Mouse (Mus musculus) erythroblast, embryonic 14.5 days (primary cell): ENCODE results near the gene Usb1. TPM values are rescaled to one million over a fixed set of nuclear protein-coding genes. Genes with fewer than 3 reads are reported as not detected.

ENCODE experiments used
- H3K27me3 ChIP-seq: 2 replicates; pipeline ENCODE4 v1.6.1; 2012; ENCODE audit warnings: inconsistent platforms; ENCODE audit not compliant: control insufficient read depth
- H3K36me3 ChIP-seq: 2 replicates; pipeline ENCODE4 v1.6.1; 2012; ENCODE audit warnings: mild to moderate bottlenecking, inconsistent platforms; ENCODE audit not compliant: control insufficient read depth
- H3K4me1 ChIP-seq: 2 replicates; pipeline ENCODE4 v1.6.1; 2012; ENCODE audit warnings: inconsistent platforms; ENCODE audit not compliant: control insufficient read depth
- H3K4me3 ChIP-seq: replicated peaks from 2 replicates; pipeline ENCODE3; 2012; ENCODE audit warnings: moderate library complexity, mild to moderate bottlenecking, inconsistent platforms
- H3K9me3 ChIP-seq: 2 replicates; pipeline ENCODE4 v1.6.1; 2012; ENCODE audit warnings: low read length, inconsistent platforms, mixed read lengths; ENCODE audit not compliant: control insufficient read depth
- GATA1 ChIP-seq: IDR thresholded peaks from 2 replicates; pipeline ENCODE4 v1.6.1; 2012; ENCODE audit warnings: low read length, inconsistent platforms, mixed read lengths
- TAL1 ChIP-seq: IDR thresholded peaks from 3 replicates; pipeline ENCODE4 v1.6.1; 2012; ENCODE audit warnings: low read length, inconsistent platforms, mixed read lengths
- polyA plus RNA-seq: library from polyadenylated mRNA; stranded (reverse); fragments of >175 nt; gene quantifications from 2 replicates; pipeline ENCODE4 v1.2.3, GENCODE M21; 2012

The Usb1 gene
- polyA plus RNA-seq, 1 experiment, result 0.78 TPM

DNA sequence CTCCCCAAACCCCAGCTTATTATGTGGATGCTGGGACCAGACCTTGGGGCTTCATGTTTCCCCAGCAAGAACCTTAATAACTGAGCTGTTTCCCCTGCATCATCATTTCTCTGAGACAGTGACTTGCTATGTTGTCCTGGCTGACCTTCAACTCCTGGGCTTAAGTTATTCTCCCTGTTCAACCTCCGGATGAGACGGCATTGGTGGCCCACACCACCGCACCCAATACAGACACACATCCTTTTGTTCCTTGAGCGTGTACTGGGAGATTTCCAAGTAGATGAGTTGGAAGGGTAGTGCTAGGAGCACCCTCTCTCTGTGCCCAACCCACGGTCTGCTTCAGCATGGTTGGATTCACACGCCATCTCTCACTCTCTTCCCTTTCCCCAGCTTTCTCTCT is 18.2 kb upstream of the Usb1 start:
- no peaks in the 10 kb centered on the region for H3K4me1 ChIP-seq
- H3K4me3 ChIP-seq, result no peak overlapping the region
- H3K27me3 ChIP-seq, result peaks cover 6% of the 10 kb centered on the region
- H3K9me3 ChIP-seq, result peaks cover 3% of the 10 kb centered on the region; the same call in 1 of the 2 replicates
- H3K36me3 ChIP-seq, result no peaks in the 10 kb centered on the region
- TF ChIP-seq TAL1, result no peak
- no peak for TF ChIP-seq GATA1

- Histone ChIP-seq H3K4me1 (no peaks in the 10 kb centered on the region), H3K27me3 (peaks cover 9% of the 10 kb centered on the region), H3K36me3 (no peaks in the 10 kb centered on the region), H3K4me3 (no peak overlapping the region), H3K9me3 (peaks cover 3% of the 10 kb centered on the region; the same call in 1 of the 2 replicates)
- TF ChIP-seq GATA1, result no peak
- TF ChIP-seq TAL1, result no peak
These were observed 17.4 kb upstream of the Usb1 start for GRCm38 (mm10) chr8:95314707-95315106.

DNA sequence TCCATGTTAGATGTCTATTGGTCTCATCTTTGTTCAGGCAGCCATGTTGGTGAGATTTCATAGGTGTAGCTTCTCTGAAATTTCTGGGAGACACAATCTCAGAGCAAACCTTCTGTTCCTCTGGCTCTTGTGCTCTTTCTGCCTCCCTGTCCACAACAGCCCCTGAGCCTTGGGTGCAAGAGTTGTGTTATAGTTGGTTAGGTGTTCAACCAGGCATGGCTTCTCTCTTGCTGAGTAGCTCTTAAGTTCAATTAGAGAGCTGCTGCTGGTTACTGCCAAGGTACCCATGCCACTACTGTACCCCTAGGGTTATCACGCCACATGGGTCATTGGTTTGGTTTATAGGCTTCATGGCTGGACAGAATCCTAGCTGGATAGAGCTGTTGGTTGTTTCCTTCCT is 16.7 kb upstream of the Usb1 start:
- TF ChIP-seq TAL1 (no peak), GATA1 (no peak)
- no peaks in the 10 kb centered on the region for H3K36me3 ChIP-seq
- peaks cover 3% of the 10 kb centered on the region; the same call in 1 of the 2 replicates for H3K9me3 ChIP-seq
- peaks cover 16% of the 10 kb centered on the region for H3K27me3 ChIP-seq
- H3K4me3 ChIP-seq, result no peak overlapping the region
- H3K4me1 ChIP-seq, result peaks cover 1% of the 10 kb centered on the region

DNA sequence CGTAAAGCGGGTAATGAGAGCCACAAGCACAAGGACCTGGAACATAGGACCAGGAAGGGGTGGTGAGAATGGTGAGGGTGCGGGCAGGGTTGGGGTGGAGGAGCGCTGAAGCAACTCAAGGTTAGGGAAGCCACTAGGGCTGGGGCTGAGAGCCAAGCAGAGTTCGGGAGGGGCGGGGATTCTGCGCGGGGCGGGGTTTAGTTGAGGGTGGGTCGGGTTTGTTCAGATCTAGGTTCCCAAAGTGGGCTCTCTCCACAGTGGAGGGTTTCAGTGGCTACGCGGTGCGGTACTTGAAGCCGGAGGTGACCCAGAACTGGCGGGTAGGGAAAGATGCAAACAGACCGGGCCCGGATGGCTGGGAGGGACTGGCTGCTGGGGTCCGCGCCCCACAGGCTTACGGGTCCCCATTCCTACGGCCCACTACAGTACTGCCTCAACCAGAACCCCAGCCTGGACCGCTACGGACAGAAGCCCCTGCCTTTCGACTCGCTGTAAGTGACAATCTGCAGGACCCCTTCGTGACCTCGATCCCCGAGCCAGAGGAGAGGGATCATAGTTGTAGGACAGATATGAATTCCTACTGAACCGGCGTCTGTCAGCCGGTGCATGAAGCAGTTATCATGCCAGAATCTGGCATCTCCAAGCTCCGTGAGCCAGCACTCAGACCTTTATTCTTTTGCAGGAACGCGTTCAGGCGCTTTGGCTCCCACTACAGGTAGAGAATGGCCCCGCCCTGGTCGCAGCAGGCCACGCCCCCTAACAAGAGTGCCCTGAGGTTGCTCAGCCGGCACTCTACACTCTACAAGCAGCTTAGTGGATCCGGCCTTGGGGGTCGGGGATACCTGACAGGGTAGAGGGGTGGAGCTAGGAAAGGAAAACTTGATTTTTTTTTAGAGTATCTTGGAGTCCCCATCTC is 11.6 kb upstream of the Usb1 start:
- H3K9me3 ChIP-seq, result peaks cover 3% of the 10 kb centered on the region; the same call in 1 of the 2 replicates
- peak overlapping the region; percentile 33 for H3K4me3 ChIP-seq
- no peak for TF ChIP-seq TAL1
- TF ChIP-seq GATA1, result no peak
- peaks cover 6% of the 10 kb centered on the region for H3K4me1 ChIP-seq
- peaks cover 29% of the 10 kb centered on the region for H3K27me3 ChIP-seq
- no peaks in the 10 kb centered on the region for H3K36me3 ChIP-seq

DNA sequence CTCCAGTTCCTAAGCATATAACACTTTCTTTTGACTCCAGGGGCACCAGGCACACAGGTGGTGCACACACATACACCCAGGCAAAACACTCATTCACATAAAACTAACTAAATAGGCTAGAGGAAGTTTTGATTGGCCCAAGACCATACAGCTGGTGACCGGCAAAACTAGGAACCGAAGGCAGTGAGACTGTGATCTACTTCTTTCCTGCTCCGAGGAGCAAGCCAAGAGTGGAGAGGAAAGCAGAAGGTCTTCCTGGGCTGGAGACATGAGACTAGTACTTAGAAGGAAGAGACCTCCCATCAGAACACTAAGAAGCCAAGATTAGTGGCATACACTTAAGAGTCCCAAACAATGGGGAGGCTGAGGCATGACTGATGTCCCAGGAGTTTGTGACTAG is 8.9 kb upstream of the Usb1 start:
- peaks cover 28% of the 10 kb centered on the region for H3K27me3 ChIP-seq
- peaks cover 20% of the 10 kb centered on the region for H3K36me3 ChIP-seq
- peaks cover 6% of the 10 kb centered on the region for H3K9me3 ChIP-seq
- H3K4me3 ChIP-seq, result no peak overlapping the region
- TF ChIP-seq GATA1 (no peak), TAL1 (no peak)
- H3K4me1 ChIP-seq, result peaks cover 6% of the 10 kb centered on the region

DNA sequence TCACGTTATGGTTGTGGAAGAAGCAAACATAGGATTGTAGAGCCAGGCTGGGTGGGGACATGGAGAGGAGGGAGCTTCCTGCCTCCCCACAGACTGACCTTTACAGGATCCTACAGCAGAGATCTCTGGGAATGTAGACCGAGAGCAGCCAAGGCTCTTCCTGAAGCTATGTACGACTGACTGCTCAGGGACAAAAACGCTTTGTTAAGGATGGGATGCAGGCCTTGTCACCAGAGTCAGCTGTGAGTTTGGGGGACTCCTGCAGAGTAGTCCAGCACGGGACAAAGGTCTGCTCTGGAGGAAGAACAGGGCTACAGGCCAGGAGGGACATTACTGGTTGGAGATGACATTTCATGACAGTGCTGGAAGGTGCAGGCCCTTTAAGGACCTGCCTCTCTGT is 7.4 kb upstream of the Usb1 start:
- no peak overlapping the region for H3K4me3 ChIP-seq
- no peak for TF ChIP-seq TAL1
- no peak for TF ChIP-seq GATA1
- peaks cover 22% of the 10 kb centered on the region for H3K27me3 ChIP-seq
- peaks cover 13% of the 10 kb centered on the region for H3K9me3 ChIP-seq
- H3K36me3 ChIP-seq, result peaks cover 34% of the 10 kb centered on the region
- H3K4me1 ChIP-seq, result peaks cover 6% of the 10 kb centered on the region

GRCm38 (mm10) chr8:95326822-95327221 is 5.3 kb upstream of the Usb1 start:
- Histone ChIP-seq H3K9me3 (peaks cover 13% of the 10 kb centered on the region), H3K4me3 (no peak overlapping the region), H3K4me1 (peaks cover 17% of the 10 kb centered on the region), H3K27me3 (peaks cover 3% of the 10 kb centered on the region; the same call in 1 of the 2 replicates), H3K36me3 (peaks cover 34% of the 10 kb centered on the region)
- TF ChIP-seq GATA1 (no peak), TAL1 (no peak)

- Histone ChIP-seq H3K9me3 (peaks cover 13% of the 10 kb centered on the region), H3K36me3 (peaks cover 34% of the 10 kb centered on the region), H3K27me3 (no peaks in the 10 kb centered on the region), H3K4me1 (peaks cover 28% of the 10 kb centered on the region), H3K4me3 (no peak overlapping the region)
- TF ChIP-seq TAL1 (no peak), GATA1 (no peak)
These were observed 4.1 kb upstream of the Usb1 start for GRCm38 (mm10) chr8:95327866-95328465.

GRCm38 (mm10) chr8:95330367-95330766 is 1.7 kb upstream of the Usb1 start:
- H3K4me1 ChIP-seq, result peaks cover 34% of the 10 kb centered on the region
- no peak overlapping the region for H3K4me3 ChIP-seq
- TF ChIP-seq TAL1 (no peak), GATA1 (no peak)
- H3K36me3 ChIP-seq, result peaks cover 52% of the 10 kb centered on the region
- H3K9me3 ChIP-seq, result peaks cover 13% of the 10 kb centered on the region
- no peaks in the 10 kb centered on the region for H3K27me3 ChIP-seq
